ENCODE assay signal across 17 mouse cellular contexts in genomic region chr13:91508991-91509390, GRCm38 (mm10). TPM values are rescaled to one million over a fixed set of nuclear protein-coding genes. Genes with fewer than 3 reads are reported as not detected.
DNase-seq lines count a peak whose midpoint lies in the region; ATAC-seq and TF ChIP-seq lines count a peak whose summit lies in the region.
"Had no signal": no experiment of that assay in that cellular context is flagged by ENCODE, and none has a peak within 500 bp of the region (broad histone marks: within the 10 kb centered on the region; RNA-seq: fewer than 3 reads in every experiment).

No protein-coding gene starts in this region.

- ATAC-seq in CD4-positive, CD25-positive, alpha-beta regulatory T cell, adult 4 months, result peak; percentile 40
- peak; percentile 41 for ATAC-seq in inflammation-experienced regulatory T-cells, adult 6 months
- ATAC-seq in megakaryocyte-erythroid progenitor cell, adult 5-6 weeks (replicated peaks; ENCODE audit: low FRiP score, low TSS enrichment, poor library complexity, severe bottlenecking), result peak; percentile 44; the same call in 1 of the 2 replicates
- ATAC-seq: lung, postnatal 0 days had no signal

- 0 out of 2 replicates have a peak, but pooled peaks cover 2% of the 10 kb centered on the region for H3K79me2 ChIP-seq in heart, adult 2 months (replicated peaks; ENCODE audit: control insufficient read depth, insufficient read depth, low read length)

- H3K36me3 ChIP-seq in heart, embryonic 10.5 days, result no peaks in the 10 kb centered on the region
- H3K36me3 ChIP-seq in heart, adult 2 months (ENCODE audit: control insufficient read depth, insufficient read depth, low read length), result no peaks in the 10 kb centered on the region
- H3K36me3 ChIP-seq: embryonic facial prominence, embryonic 13.5 days; heart, embryonic 12.5 days had no signal

- no peak overlapping the region for H3K9ac ChIP-seq in heart, adult 2 months (ENCODE audit: low read depth, low read length)
- H3K9ac ChIP-seq: embryonic facial prominence, embryonic 13.5 days; heart, embryonic 12.5 days had no signal

- WGBS in heart, embryonic 10.5 days, result 73% methylated on average over 1 of the region's 1 CpGs
- WGBS in heart, adult 2 months, result 53% methylated on average over 1 of the region's 1 CpGs

- H3K27me3 ChIP-seq in heart, embryonic 10.5 days (ENCODE audit: insufficient read depth, poor library complexity, severe bottlenecking), result no peaks in the 10 kb centered on the region
- H3K27me3 ChIP-seq in heart, adult 2 months (ENCODE audit: control insufficient read depth, insufficient read depth, low read length), result no peaks in the 10 kb centered on the region
- H3K27me3 ChIP-seq: embryonic facial prominence, embryonic 13.5 days; heart, embryonic 12.5 days had no signal

- TF ChIP-seq CTCF in heart, adult 2 months (IDR thresholded peaks at IDR 0.05), result no peak

- 0 out of 2 replicates have a peak overlapping the region, but pooled peaks have one; percentile 42 for H3K27ac ChIP-seq in heart, embryonic 10.5 days
- H3K27ac ChIP-seq in heart, adult 2 months, result no peak overlapping the region
- H3K27ac ChIP-seq: embryonic facial prominence, embryonic 13.5 days had no signal

- DNase-seq in heart, embryonic 10.5 days (ENCODE audit: low spot score), result no peak
- no peak for DNase-seq in heart, adult 2 months
- DNase-seq in MN1 (ENCODE audit: low spot score), result no peak
- no peak for DNase-seq in spleen, postnatal 10 days (ENCODE audit: low spot score in 2 of 2)
- DNase-seq in adrenal gland, adult 8-10 months, result no peak
- DNase-seq: adrenal gland, postnatal 10 days; cerebellum, postnatal 36 days; kidney, adult 11 months; kidney, postnatal 14 days; midbrain, embryonic 14.5 days; right cerebral cortex, postnatal 14 days had no signal

- no peak for TF ChIP-seq POLR2A in heart, adult 2 months (IDR thresholded peaks at IDR 0.05; ENCODE audit: insufficient read depth, low read depth, low read length)

- H3K4me1 ChIP-seq in heart, embryonic 10.5 days, result peaks cover 15% of the 10 kb centered on the region
- peaks cover 3% of the 10 kb centered on the region for H3K4me1 ChIP-seq in heart, adult 2 months (ENCODE audit: control insufficient read depth, insufficient read depth, low read length)

- H3K4me3 ChIP-seq in heart, embryonic 10.5 days, result no peak overlapping the region
- no peak overlapping the region for H3K4me3 ChIP-seq in heart, adult 2 months
- H3K4me3 ChIP-seq: embryonic facial prominence, embryonic 13.5 days; heart, embryonic 12.5 days had no signal

- TF ChIP-seq EP300 in heart, adult 2 months (IDR thresholded peaks at IDR 0.05; ENCODE audit: insufficient read depth, low read depth, low read length), result no peak

- no peaks in the 10 kb centered on the region for H3K9me3 ChIP-seq in heart, embryonic 10.5 days
- H3K9me3 ChIP-seq: embryonic facial prominence, embryonic 13.5 days; heart, embryonic 12.5 days had no signal

- intact Hi-C loops in heart, adult 2 months (cut with DNase I), result no loop called here

RNA-seq across cellular contexts. Expression of gene Ssbp2, which starts 48.9 kb away (rescaled TPM):
- 94.4 and 110 TPM in 2 replicates for polyA plus RNA-seq in heart, embryonic 10.5 days (2016; fragmentation: Nextera tagmentation; extraction: Ambion mirVana)
- 10 to 100 TPM; 39.0 to 40.4 TPM for total RNA-seq in heart, adult 2 months (2021)
- 25.0 and 43.9 TPM in 2 replicates for polyA plus RNA-seq in heart, adult 2 months (2012; rRNA removed)
- 100 to 1,000 TPM; 196 to 205 TPM for polyA plus RNA-seq in CD4-positive, CD25-positive, alpha-beta regulatory T cell, adult 4 months (2017; shearing (Covaris generic))
- 100 to 1,000 TPM in 2 of 3 experiments, 10 to 100 TPM in 1; 27.3 to 231 (median 181) TPM for polyA plus RNA-seq in inflammation-experienced regulatory T-cells, adult 6 months (2017; shearing (Covaris generic))
- total RNA-seq in megakaryocyte-erythroid progenitor cell, adult 5-6 weeks (2014; fragmentation: Nextera tagmentation), result 92.6 and 94.0 TPM in 2 replicates
- total RNA-seq in megakaryocyte-erythroid progenitor cell, adult 5-6 weeks (2017), result 42.8 and 75.8 TPM in 2 replicates
- total RNA-seq in adrenal gland, adult 8-10 months (2022), result 10 to 100 TPM; 21.7 to 45.1 (median 30.5) TPM
